Mouse (Mus musculus) myocyte (in vitro differentiated cells): ENCODE measurements at regions not wholly inside any gene's neighbourhood (a gene's known extent, or its start where the extent isn't known, plus 50 kb on each side); places are given as distances from the start of the nearest gene placed in this dataset.

Experiments used
- H3K27me3 ChIP-seq: one replicate; pipeline ENCODE4 v1.6.1; 2011; ENCODE audit not compliant: control insufficient read depth, insufficient read depth, insufficient read length
- H3K36me3 ChIP-seq: one replicate; pipeline ENCODE4 v1.6.1; 2011; ENCODE audit not compliant: control insufficient read depth, insufficient read depth
- H3K4me2 ChIP-seq: one replicate; pipeline ENCODE4 v1.6.1; 2011; ENCODE audit warnings: low read depth, control low read depth
- H3K4me3 ChIP-seq: one replicate; pipeline ENCODE4 v1.5.1; 2011; ENCODE audit warnings: mild to moderate bottlenecking, control low read depth, moderate library complexity
- H3K79me2 ChIP-seq: one replicate; pipeline ENCODE4 v1.6.1; 2011; ENCODE audit not compliant: control insufficient read depth, insufficient read depth
- H3ac ChIP-seq: one replicate; pipeline ENCODE4 v1.6.1; 2011; ENCODE audit not compliant: control insufficient read depth, insufficient read length
- CEBPB ChIP-seq: IDR thresholded peaks from 2 replicates; pipeline ENCODE4 v1.6.1; 2011; ENCODE audit warnings: mild to moderate bottlenecking, moderate library complexity; ENCODE audit not compliant: poor library complexity, insufficient read depth, severe bottlenecking
- E2F4 ChIP-seq: IDR thresholded peaks from one replicate; pipeline ENCODE4 v1.6.1; 2011; ENCODE audit warnings: mild to moderate bottlenecking, control low read depth, moderate library complexity; ENCODE audit not compliant: insufficient read depth
- MAX ChIP-seq: IDR thresholded peaks from one replicate; pipeline ENCODE4 v1.6.1; 2011; ENCODE audit warnings: low read depth, mild to moderate bottlenecking, control low read depth
- MYOD1 ChIP-seq, 3 experiments: IDR thresholded peaks; one replicate each; pipeline ENCODE4 v1.6.1; 2011; ENCODE audit warnings: control low read depth in 2 of 3, low read depth in 2 of 3, mild to moderate bottlenecking in 2 of 3, moderate library complexity in 1 of 3; ENCODE audit not compliant: insufficient read length in 2 of 3, control insufficient read depth in 1 of 3
- MYOG ChIP-seq, 3 experiments: IDR thresholded peaks; one replicate each; pipeline ENCODE4 v1.6.1; 2011; ENCODE audit warnings: control low read depth in 2 of 3, low read depth in 2 of 3, mild to moderate bottlenecking in 2 of 3; ENCODE audit not compliant: insufficient read length in 2 of 3, control insufficient read depth in 1 of 3, insufficient read depth in 1 of 3
- POLR2A ChIP-seq: IDR thresholded peaks from one replicate; pipeline ENCODE4 v1.6.1; 2011; ENCODE audit warnings: low read depth, mild to moderate bottlenecking, control low read depth, moderate library complexity; ENCODE audit not compliant: insufficient read length
- POLR2AphosphoS2 ChIP-seq: IDR thresholded peaks from one replicate; pipeline ENCODE4 v1.6.1; 2011; ENCODE audit warnings: low read depth, control low read depth; ENCODE audit not compliant: insufficient read length
- REST ChIP-seq: IDR thresholded peaks from one replicate; pipeline ENCODE4 v1.6.1; 2011; ENCODE audit warnings: mild to moderate bottlenecking, control low read depth, moderate library complexity; ENCODE audit not compliant: insufficient read depth, insufficient read length
- SRF ChIP-seq: IDR thresholded peaks from one replicate; pipeline ENCODE4 v1.6.1; 2011; ENCODE audit warnings: low read depth; ENCODE audit not compliant: control insufficient read depth, insufficient read length
- TCF12 ChIP-seq: IDR thresholded peaks from one replicate; pipeline ENCODE4 v1.6.1; 2011; ENCODE audit warnings: mild to moderate bottlenecking, control low read depth; ENCODE audit not compliant: poor library complexity, insufficient read depth, severe bottlenecking
- TCF3 ChIP-seq: IDR thresholded peaks from one replicate; pipeline ENCODE4 v1.6.1; 2011; ENCODE audit warnings: low read depth, control low read depth; ENCODE audit not compliant: insufficient read length
- USF1 ChIP-seq: IDR thresholded peaks from one replicate; pipeline ENCODE4 v1.6.1; 2011; ENCODE audit warnings: low read depth, mild to moderate bottlenecking, control low read depth, moderate library complexity

DNA sequence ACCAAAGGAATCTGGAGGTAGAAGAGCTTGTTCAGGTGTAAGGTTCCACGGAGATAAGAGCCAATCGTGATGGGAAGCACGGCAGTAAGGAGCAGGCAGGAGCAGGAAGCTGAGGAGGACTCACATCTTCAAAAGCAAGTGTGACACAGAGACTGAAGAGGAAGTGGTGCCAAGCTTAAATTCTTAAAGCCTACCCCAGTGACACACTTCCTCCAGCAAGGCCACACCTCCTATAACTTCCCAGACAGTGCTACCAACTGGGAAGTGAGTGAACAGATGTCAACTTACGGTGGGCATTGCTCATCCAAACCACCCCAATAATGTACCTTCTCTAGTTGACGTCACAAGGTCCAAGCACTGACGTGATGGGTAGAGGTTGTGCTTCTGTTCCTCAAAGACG is 133.0 kb downstream of the Cdh26 start:
- no peak overlapping the region for H3ac ChIP-seq
- no peak overlapping the region for H3K4me2 ChIP-seq
- H3K36me3 ChIP-seq, result no peaks in the 10 kb centered on the region
- TF ChIP-seq TCF3 (no peak), REST (no peak), USF1 (no peak), CEBPB (no peak), MYOD1 (IDR thresholded peaks at IDR 0.05; ENCODE audit: control insufficient read depth in 1 of 3, insufficient read length in 2 of 3, low read depth in 2 of 3) (no peak), SRF (no peak), POLR2AphosphoS2 (no peak), POLR2A (no peak), MAX (no peak), MYOG (IDR thresholded peaks at IDR 0.05; ENCODE audit: control insufficient read depth in 1 of 3, insufficient read depth in 1 of 3, insufficient read length in 2 of 3, low read depth in 2 of 3) (no peak), TCF12 (no peak), E2F4 (no peak)
- no peaks in the 10 kb centered on the region for H3K27me3 ChIP-seq
- H3K79me2 ChIP-seq, result no peaks in the 10 kb centered on the region
- no peak overlapping the region for H3K4me3 ChIP-seq

DNA sequence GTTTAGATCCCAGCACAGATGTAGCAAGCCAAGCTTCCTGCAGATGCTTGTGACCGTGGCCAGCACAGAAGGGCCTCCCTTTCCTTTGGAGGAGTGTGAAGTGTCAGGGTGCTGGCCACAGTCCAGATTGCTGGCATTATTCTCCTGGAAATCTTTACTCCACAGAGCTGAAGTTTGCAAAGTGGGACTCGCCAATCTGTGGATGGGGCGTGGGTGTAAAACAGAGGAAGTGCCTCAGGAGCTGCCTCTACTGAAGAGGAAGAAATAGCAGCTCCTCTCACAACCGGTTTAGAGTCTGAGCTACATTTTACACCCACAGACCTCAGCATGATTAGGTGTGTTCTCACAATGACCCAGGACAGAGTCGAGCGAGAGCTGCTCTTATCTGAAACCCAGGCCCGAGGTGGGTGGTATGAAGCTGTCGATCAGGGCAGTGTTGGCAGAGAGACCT is 135.1 kb downstream of the Cdh26 start:
- Histone ChIP-seq H3K27me3 (no peaks in the 10 kb centered on the region), H3K36me3 (no peaks in the 10 kb centered on the region), H3ac (no peak overlapping the region), H3K4me3 (no peak overlapping the region), H3K79me2 (no peaks in the 10 kb centered on the region), H3K4me2 (no peak overlapping the region)
- no peak for TF ChIP-seq CEBPB
- TF ChIP-seq E2F4, result no peak

DNA sequence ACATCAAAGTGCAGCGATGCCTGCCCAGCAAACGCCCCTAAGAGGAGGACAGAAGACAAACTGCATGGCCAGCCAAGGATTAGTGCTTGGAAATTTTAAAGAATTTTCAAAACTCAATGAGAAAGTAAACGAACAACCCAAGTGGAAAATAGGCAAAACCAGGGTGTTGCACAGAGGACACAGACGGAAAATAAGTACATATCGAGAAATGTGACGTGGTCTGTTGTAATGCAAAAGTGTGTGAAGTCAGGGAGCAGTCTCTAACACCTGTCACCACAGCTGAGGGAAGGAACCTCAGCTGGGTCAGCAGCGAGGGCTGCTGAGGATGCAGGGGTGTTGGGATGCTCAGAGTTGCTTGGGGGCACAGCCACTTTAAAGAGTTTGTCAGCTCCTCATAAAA is 137.2 kb downstream of the Cdh26 start:
- Histone ChIP-seq H3ac (no peak overlapping the region), H3K27me3 (no peaks in the 10 kb centered on the region), H3K79me2 (no peaks in the 10 kb centered on the region), H3K4me2 (no peak overlapping the region), H3K36me3 (no peaks in the 10 kb centered on the region), H3K4me3 (no peak overlapping the region)
- TF ChIP-seq USF1 (no peak), TCF12 (no peak), MYOG (IDR thresholded peaks at IDR 0.05; ENCODE audit: control insufficient read depth in 1 of 3, insufficient read depth in 1 of 3, insufficient read length in 2 of 3, low read depth in 2 of 3) (no peak), E2F4 (no peak), REST (no peak), POLR2A (no peak), MYOD1 (IDR thresholded peaks at IDR 0.05; ENCODE audit: control insufficient read depth in 1 of 3, insufficient read length in 2 of 3, low read depth in 2 of 3) (no peak), SRF (no peak), CEBPB (no peak), TCF3 (no peak), MAX (no peak), POLR2AphosphoS2 (no peak)

DNA sequence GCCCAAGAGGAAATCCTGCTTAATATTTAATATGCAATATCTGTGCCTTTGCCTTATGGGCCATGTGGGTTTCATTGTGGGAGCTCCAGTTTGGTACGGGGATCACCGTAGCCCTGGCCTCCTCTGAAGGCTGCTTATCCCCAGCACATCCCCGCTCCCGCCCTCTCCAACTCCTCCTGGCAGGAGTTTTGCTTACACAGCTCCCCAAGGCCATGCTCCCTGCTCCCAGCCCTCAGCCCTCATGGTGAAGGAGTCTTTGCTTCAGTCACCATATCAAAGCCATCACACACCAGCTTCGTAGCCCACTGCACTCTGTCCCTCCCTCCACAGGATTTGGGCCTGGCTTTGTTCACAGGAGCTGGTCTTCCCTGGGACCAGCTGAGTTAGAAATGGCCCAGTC is 142.0 kb downstream of the Cdh26 start:
- Histone ChIP-seq H3K36me3 (no peaks in the 10 kb centered on the region), H3K4me3 (no peak overlapping the region), H3K79me2 (no peaks in the 10 kb centered on the region), H3K4me2 (no peak overlapping the region), H3ac (no peak overlapping the region), H3K27me3 (no peaks in the 10 kb centered on the region)
- TF ChIP-seq MAX, result no peak
- TF ChIP-seq SRF, result no peak
- TF ChIP-seq TCF3, result no peak
- TF ChIP-seq REST, result no peak
- no peak for TF ChIP-seq MYOG (IDR thresholded peaks at IDR 0.05; ENCODE audit: control insufficient read depth in 1 of 3, insufficient read depth in 1 of 3, insufficient read length in 2 of 3, low read depth in 2 of 3)
- TF ChIP-seq USF1, result no peak
- TF ChIP-seq CEBPB, result no peak
- no peak for TF ChIP-seq POLR2AphosphoS2
- TF ChIP-seq MYOD1 (IDR thresholded peaks at IDR 0.05; ENCODE audit: control insufficient read depth in 1 of 3, insufficient read length in 2 of 3, low read depth in 2 of 3), result no peak
- no peak for TF ChIP-seq E2F4
- no peak for TF ChIP-seq POLR2A
- no peak for TF ChIP-seq TCF12

DNA sequence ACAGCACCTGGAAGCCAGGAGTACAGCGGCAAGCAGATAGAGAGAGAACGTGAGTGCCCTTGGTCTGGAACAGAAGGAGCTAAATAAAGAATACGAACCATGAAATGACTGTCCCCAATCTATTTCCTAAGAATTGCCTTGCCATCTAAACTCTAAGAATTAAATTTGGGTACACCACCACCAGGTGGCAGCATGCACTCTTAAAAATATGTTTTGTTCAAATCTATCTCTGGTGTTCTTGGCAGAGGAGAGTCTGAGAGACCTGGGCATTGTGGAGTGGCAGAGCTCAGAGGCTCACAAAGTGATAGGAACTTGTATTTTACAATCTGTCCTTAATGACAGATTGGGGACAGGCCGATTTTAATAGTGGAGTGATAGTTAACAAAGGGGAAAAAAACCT is 144.5 kb downstream of the Cdh26 start:
- TF ChIP-seq USF1, result no peak
- TF ChIP-seq POLR2A, result no peak
- TF ChIP-seq MAX, result no peak
- no peak for TF ChIP-seq SRF
- no peak for TF ChIP-seq E2F4
- TF ChIP-seq TCF3, result no peak
- TF ChIP-seq CEBPB, result no peak
- TF ChIP-seq REST, result no peak
- no peak for TF ChIP-seq TCF12
- TF ChIP-seq MYOD1 (IDR thresholded peaks at IDR 0.05; ENCODE audit: control insufficient read depth in 1 of 3, insufficient read length in 2 of 3, low read depth in 2 of 3), result no peak
- H3ac ChIP-seq, result no peak overlapping the region

More for the DNA sequence above, 144.5 kb downstream of the Cdh26 start:
- H3K36me3 ChIP-seq, result no peaks in the 10 kb centered on the region
- H3K79me2 ChIP-seq, result no peaks in the 10 kb centered on the region
- H3K27me3 ChIP-seq, result no peaks in the 10 kb centered on the region
- H3K4me3 ChIP-seq, result no peak overlapping the region
- no peak overlapping the region for H3K4me2 ChIP-seq
